Mouse (Mus musculus): Measurements from ENCODE around the gene Pex12.
A peak's percentile ranks its signal among the peaks of the same experiment; 100 is the strongest.

Pex12 gene

GRCm38 (mm10) chr11:83289036-83289435 lies 13.3 kb downstream of the Pex12 start:
- DNase-seq (ENCODE audit: low spot score): no peak

- no peak for DNase-seq (ENCODE audit: low spot score)
These were observed 15.8 kb downstream of the Pex12 start, which contains the start of gene Slfn14 for GRCm38 (mm10) chr11:83286566-83286965. Gene Slfn14, minus strand, starts transcription at chr11:83286726.

GRCm38 (mm10) chr11:83285627-83286026 lies 16.8 kb downstream of the Pex12 start:
- no peak for DNase-seq (ENCODE audit: low spot score)

- no peak for DNase-seq (ENCODE audit: low spot score)
These were observed 20.3 kb downstream of the Pex12 start for GRCm38 (mm10) chr11:83282084-83282483.

GRCm38 (mm10) chr11:83279691-83280090 lies 22.7 kb downstream of the Pex12 start:
- peak; percentile 49 for DNase-seq (ENCODE audit: low spot score)

GRCm38 (mm10) chr11:83279024-83279423 lies 23.4 kb downstream of the Pex12 start:
- DNase-seq (ENCODE audit: low spot score): no peak

- DNase-seq (ENCODE audit: low spot score): no peak
These were observed 26.1 kb downstream of the Pex12 start for GRCm38 (mm10) chr11:83276251-83276650.

- DNase-seq (ENCODE audit: low spot score): peak; percentile 37
These were observed 30.2 kb downstream of the Pex12 start for GRCm38 (mm10) chr11:83271951-83272843.

GRCm38 (mm10) chr11:83271151-83271950 lies 31.0 kb downstream of the Pex12 start:
- peak; percentile 84 for DNase-seq (ENCODE audit: low spot score)

GRCm38 (mm10) chr11:83270842-83271150 lies 31.6 kb downstream of the Pex12 start:
- DNase-seq (ENCODE audit: low spot score): no peak

- no peak for DNase-seq (ENCODE audit: low spot score)
These were observed 39.2 kb downstream of the Pex12 start for GRCm38 (mm10) chr11:83263146-83263545.

- no peak for DNase-seq (ENCODE audit: low spot score)
These were observed 39.7 kb downstream of the Pex12 start for GRCm38 (mm10) chr11:83262673-83263072.

GRCm38 (mm10) chr11:83257211-83257610 lies 45.2 kb downstream of the Pex12 start:
- DNase-seq (ENCODE audit: low spot score): peak; percentile 65

Measured in testis, postnatal 14 days (tissue).